Mouse (Mus musculus): ENCODE data around the gene Mettl26.

GRCm38 (mm10) chr17:25867509-25867835 lies 7.4 kb upstream of the Mettl26 start:
- no peak for TF ChIP-seq POLR2A (IDR thresholded peaks at IDR 0.05; ENCODE audit: low read depth, low read length)
- TF ChIP-seq CTCF (IDR thresholded peaks at IDR 0.05; ENCODE audit: extremely low read depth, insufficient read depth, insufficient read length, insufficient replicate concordance), result no peak
